In the genomic region with DNA sequence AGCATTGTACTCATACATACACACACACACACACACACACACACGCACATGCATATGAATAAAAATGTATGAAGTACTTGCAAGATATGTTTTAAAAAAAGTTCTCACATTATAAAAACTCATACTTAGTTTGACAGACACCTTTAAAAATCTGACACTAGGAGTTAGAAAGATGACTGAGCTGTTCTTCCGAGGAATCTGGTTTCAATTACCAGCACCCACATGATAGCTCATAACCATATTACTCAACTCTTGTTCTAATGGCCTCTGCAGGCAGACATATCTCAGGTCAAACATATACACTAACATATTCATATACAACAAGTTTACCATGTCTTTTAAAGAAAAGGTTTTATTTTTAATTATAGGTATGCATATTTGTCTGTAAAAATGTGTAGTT, we compare ENCODE assay signal across 18 mouse cellular contexts.
"Had no signal": no experiment of that assay in that cellular context is flagged by ENCODE, and none has a peak within 500 bp of the region (broad histone marks: within the 10 kb centered on the region; RNA-seq: fewer than 3 reads in every experiment).

No protein-coding gene starts in this region.

- DNase-seq: liver, postnatal 0 days; lung, adult 2 months; lung, postnatal 14 days; lung, postnatal 36 days; retina, postnatal 1 day; right cerebral cortex, postnatal 14 days; thymus, adult 2 months; thymus, postnatal 25 days; thymus, postnatal 4 days had no signal

- H3K4me3 ChIP-seq: liver, embryonic 15.5 days; lung, embryonic 15.5 days; megakaryocyte, embryonic 14.5 days; midbrain, embryonic 13.5 days; midbrain, embryonic 15.5 days; neural tube, embryonic 12.5 days; stomach, embryonic 15.5 days had no signal

- H3K4me1 ChIP-seq: lung, embryonic 15.5 days; midbrain, embryonic 13.5 days; midbrain, embryonic 15.5 days; neural tube, embryonic 12.5 days; stomach, embryonic 15.5 days had no signal

- H3K27ac ChIP-seq: liver, embryonic 15.5 days; lung, embryonic 15.5 days; macrophage; midbrain, embryonic 13.5 days; midbrain, embryonic 15.5 days; neural tube, embryonic 12.5 days; stomach, embryonic 15.5 days; stomach, postnatal 0 days had no signal
